Mouse (Mus musculus): ENCODE data around the gene Noto.

GRCm38 (mm10) chr6:85395360-85395759, 28.3 kb upstream of the Noto start:
- TF ChIP-seq CTCF (IDR thresholded peaks at IDR 0.05; ENCODE audit: low read depth) = no peak
- no peak for TF ChIP-seq EP300 (IDR thresholded peaks at IDR 0.05; ENCODE audit: low read depth)

Measured in heart, postnatal 0 days (tissue).